Mouse (Mus musculus): ENCODE measurements around the gene Ppp1r15b. TPM values are rescaled to one million over a fixed set of nuclear protein-coding genes. Genes with fewer than 3 reads are reported as not detected.
A peak's percentile ranks its signal among the peaks of the same experiment; 100 is the strongest.

Gene Ppp1r15b
- polyA plus RNA-seq, 2 experiments from 2014 or later, result 20.6 to 21.8 TPM

DNA sequence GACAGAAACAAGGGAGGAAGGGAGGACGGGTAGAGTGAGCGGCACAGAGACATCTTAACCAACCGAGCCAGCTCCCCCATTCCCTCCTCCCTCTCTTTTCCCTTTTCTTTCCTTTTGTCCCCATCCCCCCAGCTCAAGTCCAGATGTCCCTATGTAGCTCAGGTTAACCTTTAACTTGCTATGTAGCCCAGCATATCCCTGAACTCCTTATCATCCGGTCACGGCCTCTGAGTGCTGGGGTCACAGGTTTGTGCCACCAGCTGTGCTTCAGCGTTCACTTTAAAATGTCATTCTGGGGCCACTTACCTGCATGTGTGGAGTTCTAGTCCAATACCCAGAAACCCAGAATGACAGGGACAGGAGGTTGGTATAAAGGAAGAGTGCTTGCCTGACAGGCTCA, 6.8 kb upstream of the Ppp1r15b start:
- no peak for ATAC-seq

DNA sequence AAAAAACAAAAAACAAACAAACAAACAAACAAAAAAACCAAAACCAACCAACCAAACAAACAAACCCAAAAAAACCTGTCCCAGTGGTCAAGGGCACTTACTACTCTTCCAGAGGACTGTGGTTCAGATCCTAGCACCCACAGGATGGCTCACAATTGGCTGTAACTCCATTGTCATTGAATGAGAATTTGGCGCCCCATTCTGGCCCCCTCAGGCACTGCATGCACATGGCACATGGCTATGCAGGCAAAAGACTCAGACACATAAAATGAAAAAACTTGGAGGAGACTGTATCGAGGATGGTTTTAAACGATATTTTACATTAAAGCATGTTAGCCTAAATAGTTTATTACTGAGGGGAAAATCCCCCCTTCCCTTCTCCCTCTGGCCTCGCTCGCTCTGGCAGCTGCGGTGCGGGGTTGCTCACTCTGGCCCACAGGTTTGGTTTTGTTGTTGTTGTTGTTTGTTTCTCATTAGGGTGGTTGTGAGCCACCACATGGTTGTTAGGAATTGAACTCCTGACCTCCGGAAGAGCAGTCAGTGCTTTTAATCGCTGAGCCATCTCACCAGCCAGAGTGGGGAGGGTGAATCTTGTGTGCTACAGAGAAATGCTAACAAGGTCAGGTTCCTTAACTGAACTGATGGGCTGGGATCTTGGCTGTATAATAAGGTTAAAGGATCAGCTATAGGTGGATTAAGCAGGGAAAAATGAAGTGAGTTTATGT, 5.1 kb upstream of the Ppp1r15b start:
- ATAC-seq, result no peak

- ATAC-seq, result no peak
Measured at GRCm38 (mm10) chr1:133126365-133126740, 4.6 kb upstream of the Ppp1r15b start.

DNA sequence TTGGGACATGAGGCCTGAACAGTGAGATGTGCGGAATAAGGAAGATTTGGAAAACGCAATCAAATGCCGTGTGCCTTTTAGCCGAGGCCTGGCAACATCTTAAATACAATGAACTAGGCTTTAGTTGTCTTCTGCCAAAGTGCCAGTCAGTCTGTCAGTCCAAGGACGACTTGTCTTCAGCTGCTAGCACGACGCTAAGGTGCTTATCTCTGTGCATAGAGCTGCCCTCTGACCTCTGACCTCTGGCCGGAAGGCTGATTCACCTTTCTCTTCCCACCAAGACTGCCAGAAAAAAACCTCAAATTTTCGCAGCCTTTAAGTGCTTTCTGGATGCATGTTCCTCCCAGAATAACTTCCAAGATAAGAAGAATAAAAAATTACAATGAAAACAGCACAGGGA, 3.6 kb upstream of the Ppp1r15b start:
- no peak for ATAC-seq

GRCm38 (mm10) chr1:133129471-133130221, 1.3 kb upstream of the Ppp1r15b start:
- ATAC-seq, result no peak

DNA sequence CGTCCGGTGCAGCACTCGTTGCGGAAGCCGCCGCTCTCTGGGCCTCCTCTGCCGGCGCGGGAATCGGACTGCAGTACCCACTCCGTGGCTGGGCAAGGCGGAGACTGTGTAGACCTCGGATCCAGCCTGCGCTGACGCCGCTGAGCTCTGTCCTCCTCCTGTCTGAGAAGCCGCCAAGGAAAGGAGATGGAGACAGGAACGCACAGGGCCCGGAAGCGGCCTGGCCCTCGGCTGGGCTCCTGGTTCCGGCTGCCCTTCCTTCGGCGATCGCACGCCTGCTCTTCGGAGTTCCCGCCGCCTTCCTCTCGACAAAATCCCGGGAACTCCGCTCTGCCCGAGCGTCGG, 590 bp downstream of the Ppp1r15b start:
- peak; percentile 18 for ATAC-seq

DNA sequence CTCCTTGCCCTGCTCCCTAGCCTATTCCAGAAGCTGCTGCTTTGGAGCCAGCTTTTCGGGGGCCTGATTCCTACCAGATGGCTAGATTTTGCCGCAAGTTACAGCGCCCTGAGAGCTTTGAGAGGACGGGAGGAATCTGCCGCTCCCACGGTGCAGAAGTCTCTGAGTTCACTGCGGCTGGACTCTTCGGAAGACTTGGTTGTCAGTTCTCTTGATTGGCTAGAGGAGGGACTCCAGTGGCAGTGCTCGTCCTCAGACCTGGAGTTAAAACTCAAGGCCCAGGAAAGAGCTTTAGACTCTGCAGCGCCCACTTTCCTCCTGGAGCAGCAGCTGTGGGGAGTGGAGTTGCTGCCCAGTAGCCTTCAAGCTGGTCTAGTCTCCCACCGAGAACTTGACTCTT, 993 bp downstream of the Ppp1r15b start:
- no peak for ATAC-seq

- no peak for ATAC-seq
Measured at GRCm38 (mm10) chr1:133132388-133133326, 1.7 kb downstream of the Ppp1r15b start.

DNA sequence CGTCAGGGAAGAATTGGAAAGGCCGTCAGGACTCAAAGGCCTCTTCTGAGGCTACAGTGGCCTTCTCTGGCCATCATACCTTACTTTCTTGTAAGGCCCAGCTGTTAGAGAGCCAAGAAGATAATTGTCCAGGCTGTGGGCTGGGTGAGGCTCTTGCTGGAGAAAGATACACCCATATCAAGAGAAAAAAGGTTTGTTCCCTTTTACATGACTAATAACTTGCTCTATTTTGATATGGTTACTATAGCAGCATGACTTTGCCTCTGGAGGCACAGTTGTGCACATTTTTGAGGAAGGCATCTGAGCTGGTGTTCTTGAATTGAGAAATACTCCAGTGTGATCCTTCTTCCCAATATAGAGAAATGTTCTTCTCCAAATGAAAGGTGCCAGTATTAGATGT, 2.5 kb downstream of the Ppp1r15b start:
- ATAC-seq, result no peak

DNA sequence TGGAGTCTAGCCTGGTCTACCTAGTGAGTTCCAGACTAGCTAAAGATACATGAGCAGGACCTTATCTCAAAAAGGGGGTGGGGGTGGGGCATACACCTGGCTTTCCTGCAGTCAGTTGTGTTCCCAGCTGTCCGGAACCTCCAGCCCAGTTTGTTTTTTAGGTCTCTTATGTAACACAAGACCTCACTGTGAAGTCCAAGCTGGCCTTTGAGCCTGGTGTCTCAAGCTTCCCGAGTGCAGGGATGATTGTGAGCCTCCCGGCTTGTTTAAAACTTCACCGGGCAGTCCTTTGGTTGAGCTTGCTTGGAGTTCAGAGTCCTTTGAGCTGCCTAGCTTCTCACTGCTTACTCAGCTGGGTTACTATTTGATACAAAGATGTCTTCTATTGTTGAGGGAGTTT, 3.1 kb downstream of the Ppp1r15b start:
- no peak for ATAC-seq

- no peak for ATAC-seq
Measured at GRCm38 (mm10) chr1:133134881-133135280, 3.9 kb downstream of the Ppp1r15b start.

GRCm38 (mm10) chr1:133135808-133136207, 4.9 kb downstream of the Ppp1r15b start:
- no peak for ATAC-seq

DNA sequence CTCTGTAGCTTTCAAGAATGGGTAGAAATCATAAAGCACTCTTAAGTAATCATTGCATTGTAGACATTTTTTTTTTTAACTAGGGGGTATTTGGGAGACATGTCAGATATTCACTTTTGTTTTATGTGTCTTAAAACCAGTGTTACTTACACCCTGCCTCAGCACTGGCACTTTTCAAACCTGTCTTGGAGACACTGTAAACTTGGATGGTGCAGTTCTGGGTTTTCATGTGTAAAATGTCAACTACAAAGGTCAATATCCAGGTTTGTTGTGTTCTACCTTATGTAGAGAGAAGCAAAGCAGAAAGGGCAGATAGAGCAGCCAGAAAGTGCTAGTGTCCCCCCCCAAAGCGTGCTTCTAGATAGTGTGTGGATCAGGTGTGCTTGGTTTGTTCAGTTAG, 7.5 kb downstream of the Ppp1r15b start:
- ATAC-seq, result no peak

DNA sequence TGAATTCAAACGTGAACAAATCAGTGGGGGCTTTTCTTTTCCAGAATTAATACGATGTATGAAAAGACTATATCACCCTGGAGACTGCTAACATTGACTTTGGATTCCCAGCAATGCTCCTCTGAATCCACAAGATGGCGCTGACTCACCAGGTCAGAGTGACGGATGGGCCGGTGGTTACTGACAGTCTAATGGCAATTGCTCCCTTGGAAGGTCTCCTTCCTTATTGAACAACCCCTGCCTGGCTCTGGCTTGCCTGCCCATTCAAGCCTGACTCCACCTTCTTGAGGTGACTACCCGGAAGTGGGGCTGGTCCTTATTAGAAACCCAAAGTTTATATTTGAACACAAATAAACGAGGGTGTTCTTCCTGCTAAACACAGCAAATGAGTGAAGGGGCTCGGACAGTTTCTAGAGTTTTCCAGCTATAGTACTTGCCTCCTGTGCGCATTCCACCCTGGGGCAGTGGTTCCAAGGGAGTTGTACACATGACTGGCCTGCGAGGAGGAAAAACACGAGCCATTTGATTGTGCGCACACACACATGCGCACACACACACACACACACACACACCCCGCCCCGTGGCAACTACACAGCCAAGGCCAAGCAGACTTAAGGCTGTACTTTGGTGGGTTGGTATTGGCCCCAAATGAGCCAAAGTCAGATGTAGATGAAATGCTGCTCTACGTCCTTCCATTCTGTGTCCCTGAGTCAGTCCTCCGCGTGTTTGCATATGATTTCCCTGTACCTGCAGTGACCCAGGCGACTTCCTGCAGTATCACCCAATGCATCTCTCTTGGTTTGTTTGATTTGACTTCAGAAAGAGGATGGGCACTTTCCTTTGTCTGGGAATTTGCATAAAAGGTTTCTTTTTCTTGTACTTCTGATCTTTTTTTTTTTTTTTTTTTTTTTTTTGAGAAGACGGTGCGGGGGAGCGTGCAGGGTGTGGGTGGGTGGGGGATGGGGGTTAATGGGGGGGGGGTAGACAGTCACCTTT, 15.4 kb downstream of the Ppp1r15b start:
- peak; percentile 90 for ATAC-seq

GRCm38 (mm10) chr1:133147324-133147723, 16.4 kb downstream of the Ppp1r15b start:
- ATAC-seq, result no peak

DNA sequence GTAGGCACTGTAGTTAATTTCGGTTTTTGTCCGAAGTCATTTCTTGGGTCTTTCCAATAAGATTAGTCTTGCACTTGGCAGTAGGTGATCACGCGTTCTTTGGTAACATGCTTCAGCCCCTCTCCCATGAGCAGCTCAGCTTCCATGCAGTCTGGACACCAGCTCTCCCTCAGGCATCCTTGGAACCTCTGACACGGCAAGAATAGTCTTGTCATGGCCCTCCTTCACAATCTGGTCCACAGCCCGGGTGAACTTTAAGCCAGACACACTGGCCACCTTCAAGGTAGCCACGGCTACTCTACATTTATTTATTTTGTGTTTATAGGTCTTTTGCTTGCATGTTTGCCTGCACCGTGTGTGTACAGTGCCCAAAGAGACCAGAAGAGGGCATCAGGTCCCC, 17.2 kb downstream of the Ppp1r15b start:
- no peak for ATAC-seq

DNA sequence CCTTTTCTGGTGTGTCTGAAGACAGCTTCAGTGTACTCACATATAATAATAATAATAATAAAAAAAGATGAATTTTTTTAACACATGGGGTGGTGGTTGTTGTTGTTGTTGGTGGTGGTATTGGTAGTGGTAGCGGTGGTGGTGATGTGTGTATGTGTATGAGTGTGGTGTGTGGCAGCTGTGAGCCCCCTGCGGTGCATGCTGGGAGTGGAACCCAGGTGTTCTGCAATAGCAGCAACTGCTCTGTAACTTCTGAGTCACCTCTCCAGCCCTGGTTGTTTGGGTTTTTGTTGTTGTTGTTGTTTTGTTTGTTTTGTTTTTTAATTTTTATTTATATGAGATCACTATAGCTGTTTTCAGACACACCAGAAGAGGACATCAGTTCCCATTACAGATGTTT, 19.6 kb downstream of the Ppp1r15b start:
- ATAC-seq, result no peak

- no peak for ATAC-seq
Measured at GRCm38 (mm10) chr1:133152213-133152612, 21.3 kb downstream of the Ppp1r15b start.

DNA sequence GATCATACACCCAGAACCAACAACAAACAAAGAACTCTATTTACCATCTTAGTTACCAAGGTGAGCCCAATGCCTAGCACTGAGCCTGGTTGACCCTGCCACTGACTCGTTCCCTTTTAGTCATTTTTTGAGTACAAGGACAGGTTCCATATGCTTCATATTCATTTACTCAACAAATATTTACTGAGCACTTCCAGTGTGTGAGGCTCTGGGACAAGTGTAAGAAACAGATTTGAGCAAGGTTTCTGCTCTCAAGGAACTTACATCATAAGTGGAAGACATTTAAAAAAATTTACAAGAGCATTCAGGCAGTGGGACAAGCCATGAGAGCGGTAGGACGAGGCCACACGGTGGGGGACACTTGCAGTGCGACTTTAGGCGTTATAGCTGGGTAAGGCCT, 24.3 kb downstream of the Ppp1r15b start:
- no peak for ATAC-seq

DNA sequence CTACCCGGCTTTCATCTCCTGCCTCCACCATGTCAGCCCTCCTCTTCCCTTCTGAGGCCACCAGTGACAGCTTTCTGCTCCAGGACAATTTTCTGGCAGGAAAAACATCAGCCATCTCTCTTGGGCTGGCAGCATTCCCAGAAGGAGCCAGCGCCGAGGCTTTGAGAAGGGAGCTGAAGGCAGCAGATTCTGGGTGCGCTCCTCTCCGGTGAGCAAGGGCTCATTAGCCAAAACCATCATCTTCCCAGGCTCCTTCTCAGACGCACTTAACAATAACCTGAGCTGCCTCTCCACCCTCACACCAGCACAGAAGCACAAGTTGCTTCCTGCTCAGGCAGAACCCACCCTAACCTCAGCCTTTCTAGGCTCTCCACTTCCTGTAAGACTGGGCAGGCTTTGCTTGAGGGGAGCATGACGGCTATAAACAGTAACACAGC, 28.2 kb downstream of the Ppp1r15b start:
- ATAC-seq, result peak; percentile 89

- no peak for ATAC-seq
Measured at GRCm38 (mm10) chr1:133161559-133161958, 30.6 kb downstream of the Ppp1r15b start.

DNA sequence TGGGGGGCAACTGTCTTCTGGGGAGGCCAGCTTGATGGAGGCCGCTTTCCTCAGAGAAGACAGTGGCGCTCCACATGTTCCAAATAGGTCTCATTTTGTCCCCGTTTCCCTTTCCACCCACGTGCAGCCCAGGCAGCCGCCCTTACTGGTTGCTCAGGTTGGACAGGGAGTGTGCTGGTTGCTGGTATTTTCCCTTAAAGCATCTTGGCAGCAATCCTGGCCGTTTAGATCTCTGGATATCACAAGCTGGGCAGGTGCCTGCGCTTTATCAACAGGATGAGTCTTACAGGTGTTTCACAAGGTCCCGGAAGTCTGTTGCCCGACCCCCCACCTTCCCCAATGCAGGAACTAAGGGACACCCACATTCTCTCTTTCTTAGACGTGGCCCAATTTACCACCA, 31.1 kb downstream of the Ppp1r15b start:
- ATAC-seq, result no peak
